Mouse (Mus musculus) G1E (cell line): ENCODE results near the gene Dynll1. TPM values are rescaled to one million over a fixed set of nuclear protein-coding genes. Genes with fewer than 3 reads are reported as not detected.

ENCODE experiments used
- ATAC-seq: 2 replicates; pipeline ENCODE4 v1.8.0; 2016; ENCODE audit warnings: mild to moderate bottlenecking; ENCODE audit not compliant: insufficient number of reproducible peaks, poor library complexity, low FRiP score, severe bottlenecking; ENCODE audit errors: extremely low read depth
- DNase-seq: peaks from one replicate; pipeline ENCODE4 v3.0.0; 2012; ENCODE audit warnings: low spot score
- H3K27me3 ChIP-seq: 2 replicates; pipeline ENCODE4 v1.6.1; 2012; ENCODE audit warnings: mild to moderate bottlenecking, low read length, inconsistent platforms; ENCODE audit not compliant: insufficient read depth
- H3K36me3 ChIP-seq: replicated peaks from 2 replicates; pipeline ENCODE3; 2012; ENCODE audit warnings: mild to moderate bottlenecking, inconsistent platforms
- H3K4me1 ChIP-seq: 2 replicates; pipeline ENCODE4 v1.6.1; 2012; ENCODE audit warnings: low read depth, low read length, inconsistent platforms, mixed read lengths; ENCODE audit not compliant: insufficient read depth
- H3K4me3 ChIP-seq: 2 replicates; pipeline ENCODE4 v1.5.1; 2012; ENCODE audit warnings: low read depth, mild to moderate bottlenecking, inconsistent platforms, low read length, moderate library complexity, mixed read lengths
- H3K9me3 ChIP-seq: replicated peaks from 2 replicates; pipeline ENCODE4 v1.6.1; 2012; ENCODE audit warnings: inconsistent platforms
- CTCF ChIP-seq: IDR thresholded peaks from 2 replicates; pipeline ENCODE4 v1.5.1; 2012; ENCODE audit warnings: low read depth, low read length, inconsistent platforms, mixed read lengths
- GATA1 ChIP-seq: IDR thresholded peaks from 2 replicates; pipeline ENCODE4 v1.6.1; 2012; ENCODE audit warnings: borderline replicate concordance, low read length, inconsistent platforms, mixed read lengths
- GATA2 ChIP-seq: IDR thresholded peaks from 2 replicates; pipeline ENCODE4 v1.6.1; 2012; ENCODE audit warnings: low read depth, low read length, inconsistent platforms, borderline replicate concordance
- POLR2AphosphoS5 ChIP-seq: IDR thresholded peaks from 2 replicates; pipeline ENCODE4 v1.6.1; 2012; ENCODE audit warnings: low read depth, low read length, inconsistent platforms; ENCODE audit not compliant: insufficient replicate concordance
- TAL1 ChIP-seq: conservative IDR thresholded peaks from 2 replicates; pipeline ENCODE4 v1.6.1; 2012; ENCODE audit warnings: low read depth, low read length, inconsistent platforms, mixed read lengths
- polyA plus RNA-seq: library from polyadenylated mRNA; stranded (reverse); fragments of >175 nt; gene quantifications from 2 replicates; pipeline ENCODE4 v1.2.3, GENCODE M21; 2012
- total RNA-seq, 2 experiments: library from RNA; stranded (forward) in 1 of 2; stranded (reverse) in 1 of 2; fragments of 200-1000 nt in 1 of 2; fragments of >200 nt in 1 of 2; fragmentation: Nextera tagmentation in 1 of 2; gene quantifications; 2 replicates each; pipeline ENCODE4 v1.2.3; 2014 to 2017

Dynll1 gene
- total and polyA plus RNA-seq, 3 experiments: 445 to 1,458 (median 554) TPM

DNA sequence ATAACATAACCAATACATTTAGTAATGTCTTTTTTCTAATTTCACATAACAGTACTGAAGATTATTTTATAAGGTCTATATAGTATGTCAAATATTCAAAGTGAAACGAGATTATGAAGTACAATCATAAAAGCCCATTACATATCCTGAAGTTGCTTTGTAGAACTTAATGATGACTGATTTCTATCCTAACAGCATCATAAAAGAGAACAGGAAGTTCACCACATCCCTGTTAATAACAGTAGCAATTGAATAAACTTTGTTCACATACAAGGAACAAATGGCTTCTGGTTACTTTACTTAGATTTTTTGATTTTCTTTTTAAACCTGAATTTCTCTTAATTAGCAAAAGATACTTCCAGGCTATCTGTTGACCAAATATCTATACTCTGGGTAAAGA lies 38.9 kb downstream of the Dynll1 start:
- no peak for ATAC-seq

DNA sequence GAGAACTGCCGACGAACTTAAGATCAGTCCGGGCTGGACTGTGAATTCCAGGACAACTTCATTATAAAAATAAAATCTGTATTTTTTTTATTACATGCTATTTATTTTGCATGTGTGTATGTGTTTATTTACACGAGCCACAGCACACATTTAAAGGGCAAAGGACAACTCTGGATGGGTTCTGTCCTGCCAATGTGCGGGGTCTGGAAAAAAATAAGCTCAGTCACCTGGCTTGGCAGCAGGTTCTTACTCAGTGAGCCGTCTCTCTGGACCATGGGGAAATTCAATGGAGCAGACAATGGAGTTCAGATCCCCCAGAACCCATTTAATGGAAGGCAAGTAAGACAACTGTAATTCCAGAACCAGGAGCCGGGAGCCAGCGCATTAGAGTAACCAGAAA lies 39.7 kb downstream of the Dynll1 start:
- H3K4me3 ChIP-seq: no peak overlapping the region
- ATAC-seq (no peak), DNase-seq (no peak)
- no peaks in the 10 kb centered on the region for H3K27me3 ChIP-seq
- H3K4me1 ChIP-seq: peaks cover 44% of the 10 kb centered on the region
- H3K9me3 ChIP-seq: no peaks in the 10 kb centered on the region
- H3K36me3 ChIP-seq: peaks cover 89% of the 10 kb centered on the region
- TF ChIP-seq GATA2: no peak
- no peak for TF ChIP-seq TAL1
- no peak for TF ChIP-seq GATA1
- no peak for TF ChIP-seq POLR2AphosphoS5
- no peak for TF ChIP-seq CTCF

More for the DNA sequence above, 38.9 kb downstream of the Dynll1 start:
- Histone ChIP-seq H3K4me1 (peaks cover 48% of the 10 kb centered on the region), H3K36me3 (peaks cover 88% of the 10 kb centered on the region), H3K9me3 (no peaks in the 10 kb centered on the region), H3K4me3 (no peak overlapping the region), H3K27me3 (no peaks in the 10 kb centered on the region)
- no peak for DNase-seq
- TF ChIP-seq GATA1 (no peak), CTCF (no peak), GATA2 (no peak), POLR2AphosphoS5 (no peak), TAL1 (no peak)

DNA sequence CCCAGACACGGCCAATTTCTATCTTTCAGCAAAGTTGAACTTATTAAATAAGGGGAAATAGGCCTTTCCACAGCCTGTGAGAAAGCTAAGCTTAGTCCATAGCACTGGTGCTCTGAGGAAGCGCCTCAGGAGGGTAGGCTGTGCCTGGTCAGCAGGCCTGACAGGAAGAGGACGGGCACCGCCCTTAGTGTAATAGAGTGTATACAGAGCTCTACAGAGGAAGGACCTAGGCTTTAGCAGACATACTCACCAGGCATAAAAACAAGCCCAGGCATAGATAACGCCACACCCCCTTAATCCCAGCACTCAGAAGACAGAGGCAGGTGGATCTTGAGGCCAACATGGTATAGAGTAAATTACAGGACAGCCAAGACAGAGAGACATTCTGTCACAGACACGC lies 40.4 kb downstream of the Dynll1 start:
- H3K4me1 ChIP-seq: peaks cover 40% of the 10 kb centered on the region
- TF ChIP-seq GATA1 (no peak), TAL1 (no peak), POLR2AphosphoS5 (no peak), GATA2 (no peak), CTCF (no peak)
- no peak for ATAC-seq
- no peak overlapping the region for H3K4me3 ChIP-seq
- no peaks in the 10 kb centered on the region for H3K27me3 ChIP-seq
- DNase-seq: no peak
- H3K36me3 ChIP-seq: peaks cover 90% of the 10 kb centered on the region
- H3K9me3 ChIP-seq: no peaks in the 10 kb centered on the region

- peaks cover 69% of the 10 kb centered on the region for H3K36me3 ChIP-seq
Observed at GRCm38 (mm10) chr5:115256909-115257546, 43.8 kb downstream of the Dynll1 start.

DNA sequence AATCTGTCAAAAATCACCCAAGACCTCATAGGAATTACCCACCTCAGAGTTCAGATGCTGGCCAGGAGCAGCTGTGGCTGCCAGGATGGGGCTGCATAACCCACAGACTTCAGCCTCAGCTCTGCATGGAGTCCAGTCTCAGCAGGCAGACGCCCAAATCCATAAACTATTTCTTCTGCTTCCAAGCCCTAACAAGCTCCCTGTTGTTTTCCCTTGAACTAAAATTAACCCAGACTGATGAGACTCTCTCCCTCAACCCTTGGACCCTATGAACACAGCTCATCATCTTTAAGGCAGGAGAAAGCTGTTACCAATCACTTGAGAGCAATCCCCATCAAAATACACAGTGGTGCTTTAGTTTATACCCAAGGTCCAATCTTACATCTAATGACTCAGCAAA lies 45.3 kb downstream of the Dynll1 start:
- Histone ChIP-seq H3K4me1 (peaks cover 11% of the 10 kb centered on the region), H3K27me3 (no peaks in the 10 kb centered on the region), H3K36me3 (peaks cover 70% of the 10 kb centered on the region), H3K9me3 (no peaks in the 10 kb centered on the region), H3K4me3 (no peak overlapping the region)
- TF ChIP-seq GATA2 (no peak), CTCF (no peak), POLR2AphosphoS5 (no peak), TAL1 (no peak), GATA1 (no peak)
- no peak for ATAC-seq
- no peak for DNase-seq

More at GRCm38 (mm10) chr5:115256909-115257546, 43.8 kb downstream of the Dynll1 start:
- Histone ChIP-seq H3K4me1 (peaks cover 18% of the 10 kb centered on the region), H3K27me3 (no peaks in the 10 kb centered on the region), H3K4me3 (no peak overlapping the region), H3K9me3 (no peaks in the 10 kb centered on the region)
- ATAC-seq (no peak), DNase-seq (no peak)
- TF ChIP-seq GATA2: no peak
- TF ChIP-seq GATA1: no peak
- no peak for TF ChIP-seq CTCF
- TF ChIP-seq POLR2AphosphoS5: no peak
- no peak for TF ChIP-seq TAL1

Other genes with a start within 250 kb of the Dynll1 start
- not detected in 2 replicates for gene Gm10401, start 202.7 kb downstream of the Dynll1 start, total RNA-seq (2014; fragmentation: Nextera tagmentation)
- 0.46 and 0.49 TPM in 2 replicates for gene Gm10401, start 202.7 kb downstream of the Dynll1 start, total RNA-seq (2017)
- gene Gm10401, start 202.7 kb downstream of the Dynll1 start, polyA plus RNA-seq: not detected in 2 replicates
- gene Acads, start 181.7 kb downstream of the Dynll1 start, total RNA-seq (2014; fragmentation: Nextera tagmentation): 23.4 and 28.1 TPM in 2 replicates
- 23.0 and 26.3 TPM in 2 replicates for gene Acads, start 181.7 kb downstream of the Dynll1 start, total RNA-seq (2017)
- gene Acads, start 181.7 kb downstream of the Dynll1 start, polyA plus RNA-seq: 62.6 and 63.4 TPM in 2 replicates
- 12.2 and 12.5 TPM in 2 replicates for gene Unc119b, start 166.0 kb downstream of the Dynll1 start, total RNA-seq (2014; fragmentation: Nextera tagmentation)
- gene Unc119b, start 166.0 kb downstream of the Dynll1 start, total RNA-seq (2017): 14.3 and 16.0 TPM in 2 replicates
- gene Unc119b, start 166.0 kb downstream of the Dynll1 start, polyA plus RNA-seq: 32.8 and 32.9 TPM in 2 replicates
- gene Mlec, start 142.8 kb downstream of the Dynll1 start, total RNA-seq (2014; fragmentation: Nextera tagmentation): 191 and 201 TPM in 2 replicates
- 198 and 202 TPM in 2 replicates for gene Mlec, start 142.8 kb downstream of the Dynll1 start, total RNA-seq (2017)
- 105 and 119 TPM in 2 replicates for gene Mlec, start 142.8 kb downstream of the Dynll1 start, polyA plus RNA-seq
- not detected in 2 replicates for gene Cabp1, start 106.6 kb downstream of the Dynll1 start, total RNA-seq (2014; fragmentation: Nextera tagmentation)
- gene Cabp1, start 106.6 kb downstream of the Dynll1 start, total RNA-seq (2017): 0.06 and 0.27 TPM in 2 replicates
- gene Cabp1, start 106.6 kb downstream of the Dynll1 start, polyA plus RNA-seq: not detected in 2 replicates
- 24.2 and 25.5 TPM in 2 replicates for gene Pop5, start 65.2 kb downstream of the Dynll1 start, total RNA-seq (2014; fragmentation: Nextera tagmentation)
- gene Pop5, start 65.2 kb downstream of the Dynll1 start, total RNA-seq (2017): 61.2 and 82.5 TPM in 2 replicates
- gene Pop5, start 65.2 kb downstream of the Dynll1 start, polyA plus RNA-seq: 18.6 and 28.3 TPM in 2 replicates
- 59.7 and 87.3 TPM in 2 replicates for gene Rnf10, start 28.1 kb downstream of the Dynll1 start, total RNA-seq (2014; fragmentation: Nextera tagmentation)
- gene Rnf10, start 28.1 kb downstream of the Dynll1 start, total RNA-seq (2017): 56.9 and 57.3 TPM in 2 replicates
- gene Rnf10, start 28.1 kb downstream of the Dynll1 start, polyA plus RNA-seq: 201 and 202 TPM in 2 replicates
- 41.1 and 42.9 TPM in 2 replicates for gene Coq5, start 21.3 kb downstream of the Dynll1 start, total RNA-seq (2014; fragmentation: Nextera tagmentation)
- gene Coq5, start 21.3 kb downstream of the Dynll1 start, total RNA-seq (2017): 51.6 and 56.9 TPM in 2 replicates
- gene Coq5, start 21.3 kb downstream of the Dynll1 start, polyA plus RNA-seq: 23.4 and 25.0 TPM in 2 replicates
- 38.1 and 47.6 TPM in 2 replicates for gene Srsf9, start 26.2 kb upstream of the Dynll1 start, total RNA-seq (2014; fragmentation: Nextera tagmentation)
- gene Srsf9, start 26.2 kb upstream of the Dynll1 start, total RNA-seq (2017): 88.0 and 111 TPM in 2 replicates
- gene Srsf9, start 26.2 kb upstream of the Dynll1 start, polyA plus RNA-seq: 114 and 127 TPM in 2 replicates
- gene Gatc, start 40.2 kb upstream of the Dynll1 start, total RNA-seq (2014; fragmentation: Nextera tagmentation): 90.0 and 96.0 TPM in 2 replicates
- gene Gatc, start 40.2 kb upstream of the Dynll1 start, total RNA-seq (2017): 5.6 and 8.6 TPM in 2 replicates
- gene Gatc, start 40.2 kb upstream of the Dynll1 start, polyA plus RNA-seq: 11.7 and 13.9 TPM in 2 replicates
- 27.8 and 31.8 TPM in 2 replicates for gene Triap1, start 40.2 kb upstream of the Dynll1 start, total RNA-seq (2014; fragmentation: Nextera tagmentation)
- gene Triap1, start 40.2 kb upstream of the Dynll1 start, total RNA-seq (2017): 45.5 and 47.0 TPM in 2 replicates
- 5.3 and 14.1 TPM in 2 replicates for gene Triap1, start 40.2 kb upstream of the Dynll1 start, polyA plus RNA-seq
- gene Cox6a1, start 48.0 kb upstream of the Dynll1 start, total RNA-seq (2014; fragmentation: Nextera tagmentation): 312 and 362 TPM in 2 replicates
- 143 and 153 TPM in 2 replicates for gene Cox6a1, start 48.0 kb upstream of the Dynll1 start, total RNA-seq (2017)
- gene Cox6a1, start 48.0 kb upstream of the Dynll1 start, polyA plus RNA-seq: 1,989 and 2,415 TPM in 2 replicates
- 6.7 and 8.7 TPM in 2 replicates for gene Msi1, start 128.6 kb upstream of the Dynll1 start, total RNA-seq (2014; fragmentation: Nextera tagmentation)
- gene Msi1, start 128.6 kb upstream of the Dynll1 start, total RNA-seq (2017): 0.23 and 0.55 TPM in 2 replicates
- 3.4 and 3.7 TPM in 2 replicates for gene Msi1, start 128.6 kb upstream of the Dynll1 start, polyA plus RNA-seq
- gene Pla2g1b, start 165.3 kb upstream of the Dynll1 start, total RNA-seq (2014; fragmentation: Nextera tagmentation): not detected in 2 replicates
- not detected in 2 replicates for gene Pla2g1b, start 165.3 kb upstream of the Dynll1 start, total RNA-seq (2017)
- 0.18 TPM in 1 of 2 replicates, not detected in the other for gene Pla2g1b, start 165.3 kb upstream of the Dynll1 start, polyA plus RNA-seq
- gene Sirt4, start 183.7 kb upstream of the Dynll1 start, total RNA-seq (2014; fragmentation: Nextera tagmentation): 27.5 and 29.7 TPM in 2 replicates
- 9.3 and 14.8 TPM in 2 replicates for gene Sirt4, start 183.7 kb upstream of the Dynll1 start, total RNA-seq (2017)
- 8.0 and 13.3 TPM in 2 replicates for gene Sirt4, start 183.7 kb upstream of the Dynll1 start, polyA plus RNA-seq
- 17.8 and 25.8 TPM in 2 replicates for gene Pxn, start 205.7 kb upstream of the Dynll1 start, total RNA-seq (2014; fragmentation: Nextera tagmentation)
- gene Pxn, start 205.7 kb upstream of the Dynll1 start, total RNA-seq (2017): 12.0 and 14.2 TPM in 2 replicates
- gene Pxn, start 205.7 kb upstream of the Dynll1 start, polyA plus RNA-seq: 62.9 and 63.3 TPM in 2 replicates